8 mouse cellular contexts compared by ENCODE assay signal in genomic region chr11:95121161-95122099, GRCm38 (mm10). TPM values are rescaled to one million over a fixed set of nuclear protein-coding genes. Genes with fewer than 3 reads are reported as not detected.
DNase-seq lines count a peak whose midpoint lies in the region; ATAC-seq and TF ChIP-seq lines count a peak whose summit lies in the region.

No protein-coding gene starts in this region.

- peak overlapping the region; percentile 24 for H3K4me3 ChIP-seq in liver, embryonic 12.5 days
- peak overlapping the region; percentile 40 for H3K4me3 ChIP-seq in stomach, postnatal 0 days (ENCODE audit: low read depth, low read length)

- H3K27ac ChIP-seq in liver, embryonic 12.5 days: no peak overlapping the region
- no peak overlapping the region for H3K27ac ChIP-seq in stomach, postnatal 0 days (replicated peaks)

- DNase-seq in adrenal gland, postnatal 25 days: peak; percentile 32
- DNase-seq in adrenal gland, postnatal 4 days (ENCODE audit: low spot score in 2 of 2): no peak
- peak; percentile 39 for DNase-seq in thymus, postnatal 4 days
- no peak for DNase-seq in thymus, postnatal 25 days
- DNase-seq in stomach, postnatal 0 days (ENCODE audit: low spot score): no peak
- DNase-seq in cerebellum, adult 18-20 months: no peak

- H3K9ac ChIP-seq in liver, embryonic 12.5 days: no peak overlapping the region
- H3K9ac ChIP-seq in stomach, postnatal 0 days (ENCODE audit: low read length): peak overlapping the region; percentile 53

- TF ChIP-seq CTCF in stomach, postnatal 0 days (IDR thresholded peaks at IDR 0.05; ENCODE audit: low read depth): no peak

- no peak for TF ChIP-seq EP300 in stomach, postnatal 0 days (optimal IDR thresholded peaks at IDR 0.05)

- 1% methylated on average over 63 of the region's 63 CpGs for WGBS in liver, embryonic 12.5 days (ENCODE audit: insufficient replicate concordance)
- 6% methylated on average over 63 of the region's 63 CpGs for WGBS in stomach, postnatal 0 days

- H3K27me3 ChIP-seq in liver, embryonic 12.5 days (replicated peaks): peaks cover 94% of the 10 kb centered on the region
- peaks cover 8% of the 10 kb centered on the region; the same call in 1 of the 2 replicates for H3K27me3 ChIP-seq in stomach, postnatal 0 days (ENCODE audit: control insufficient read depth, insufficient read depth, low read length)

- ATAC-seq in liver, embryonic 12.5 days: no peak
- no peak for ATAC-seq in stomach, postnatal 0 days (ENCODE audit: low FRiP score, low TSS enrichment)
- ATAC-seq in megakaryocyte, adult 5-6 weeks (ENCODE audit: poor library complexity, severe bottlenecking): no peak

- H3K36me3 ChIP-seq in liver, embryonic 12.5 days: no peaks in the 10 kb centered on the region
- H3K36me3 ChIP-seq in stomach, postnatal 0 days (ENCODE audit: control insufficient read depth, insufficient read depth, low read length): no peaks in the 10 kb centered on the region

- H3K4me1 ChIP-seq in liver, embryonic 12.5 days: peaks cover 13% of the 10 kb centered on the region
- peaks cover 5% of the 10 kb centered on the region; the same call in 1 of the 2 replicates for H3K4me1 ChIP-seq in stomach, postnatal 0 days (replicated peaks; ENCODE audit: control insufficient read depth, insufficient read depth)

- H3K9me3 ChIP-seq in liver, embryonic 12.5 days (replicated peaks): no peaks in the 10 kb centered on the region
- no peaks in the 10 kb centered on the region for H3K9me3 ChIP-seq in stomach, postnatal 0 days (ENCODE audit: control insufficient read depth, low read length)

- peak overlapping the region; percentile 47 for H3K4me2 ChIP-seq in liver, embryonic 12.5 days
- H3K4me2 ChIP-seq in stomach, postnatal 0 days (replicated peaks; ENCODE audit: low read depth): peak overlapping the region; percentile 59

RNA-seq across cellular contexts. Expression of gene Dlx3, which starts 1.5 kb away (rescaled TPM):
- not detected in 2 replicates for total RNA-seq in adrenal gland, postnatal 25 days (2021)
- total RNA-seq in adrenal gland, postnatal 4 days (2021): under 1 TPM in 1 of 2 experiments, not detected in 1; 0.17 TPM
- 0.05 and 0.08 TPM in 2 replicates for polyA plus RNA-seq in liver, embryonic 12.5 days (2016; fragmentation: Nextera tagmentation; extraction: Ambion mirVana)
- 8.0 and 8.5 TPM in 2 replicates for polyA plus RNA-seq in stomach, postnatal 0 days (2015; fragmentation: Nextera tagmentation; extraction: Ambion mirVana)
- 0.04 TPM in 1 of 2 replicates, not detected in the other for total RNA-seq in megakaryocyte, adult 5-6 weeks (2015)
- not detected in 2 replicates for total RNA-seq in megakaryocyte, adult 5-6 weeks (2017)

RNA-seq across cellular contexts. Expression of gene Dlx4, which starts 24.6 kb away (rescaled TPM):
- not detected in 2 replicates for total RNA-seq in adrenal gland, postnatal 25 days (2021)
- total RNA-seq in adrenal gland, postnatal 4 days (2021): under 1 TPM; 0.31 to 0.53 TPM
- 0.06 TPM in 1 of 2 replicates, not detected in the other for polyA plus RNA-seq in liver, embryonic 12.5 days (2016; fragmentation: Nextera tagmentation; extraction: Ambion mirVana)
- 1.6 and 1.7 TPM in 2 replicates for polyA plus RNA-seq in stomach, postnatal 0 days (2015; fragmentation: Nextera tagmentation; extraction: Ambion mirVana)
- total RNA-seq in megakaryocyte, adult 5-6 weeks (2015): not detected in 2 replicates
- total RNA-seq in megakaryocyte, adult 5-6 weeks (2017): not detected in 2 replicates

RNA-seq across cellular contexts. Expression of gene Itga3, which starts 44.8 kb away (rescaled TPM):
- total RNA-seq in adrenal gland, postnatal 25 days (2021): 36.8 and 40.7 TPM in 2 replicates
- 10 to 100 TPM; 28.9 to 37.0 TPM for total RNA-seq in adrenal gland, postnatal 4 days (2021)
- polyA plus RNA-seq in liver, embryonic 12.5 days (2016; fragmentation: Nextera tagmentation; extraction: Ambion mirVana): 2.8 and 3.6 TPM in 2 replicates
- 15.6 and 17.0 TPM in 2 replicates for polyA plus RNA-seq in stomach, postnatal 0 days (2015; fragmentation: Nextera tagmentation; extraction: Ambion mirVana)
- total RNA-seq in megakaryocyte, adult 5-6 weeks (2015): 0.09 TPM in 1 of 2 replicates, not detected in the other
- 0.24 TPM in 1 of 2 replicates, not detected in the other for total RNA-seq in megakaryocyte, adult 5-6 weeks (2017)

Comparison
In these comparisons a context has a peak if more than half of its experiments do, and no peak if none do; other contexts are left out.
1. DNase-seq: peak in adrenal gland, postnatal 25 days (single experiment) and thymus, postnatal 4 days (single experiment); none in adrenal gland, postnatal 4 days (0 of 2), thymus, postnatal 25 days (single experiment), stomach, postnatal 0 days (single experiment) and cerebellum, adult 18-20 months (0 of 2).
2. RNA of gene Itga3, which starts 44.8 kb away (total RNA-seq): 36.8 to 40.7 TPM in adrenal gland, postnatal 25 days and 28.9 to 37.0 TPM in adrenal gland, postnatal 4 days; 0.09 to 0.24 TPM in megakaryocyte, adult 5-6 weeks; every median in the first group is over 10 times any median in the second.